Mouse (Mus musculus) natural killer cell, adult 2 months (primary cell): Measurements from ENCODE around the gene Csrnp3.
"Not testable (repeated sequence)": the region's sequence is repeated elsewhere in the genome, so short reads cannot be mapped to it uniquely, and the experiment has no call there.

ENCODE experiments used
- DNase-seq, 2 experiments: peaks; one replicate each; pipeline ENCODE4 v3.0.0; 2022; ENCODE audit warnings: low spot score in 2 of 2

The Csrnp3 gene

DNA sequence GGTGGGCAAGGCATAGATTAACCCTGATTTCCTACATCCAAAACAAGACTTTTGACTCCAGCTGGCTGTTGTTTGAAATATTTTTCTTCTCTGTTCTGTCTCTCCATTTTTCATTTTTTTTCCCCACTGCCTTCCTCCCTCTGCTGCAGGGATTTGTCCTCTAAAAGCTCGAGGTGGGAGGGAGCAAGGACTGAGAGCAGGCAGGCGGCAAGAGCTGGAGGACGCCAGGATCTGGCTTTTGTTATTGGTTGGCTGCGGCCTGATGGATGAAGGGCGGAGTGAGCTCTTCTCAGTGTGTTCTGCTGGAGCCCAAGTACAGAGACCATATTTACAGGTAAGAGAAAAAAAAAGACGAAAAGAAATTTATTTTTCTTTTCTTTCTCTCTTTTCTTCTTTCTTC lies at the start of gene Csrnp3:
Csrnp3 (plus strand) TSS at position 217 of the 400 bp plus-strand sequence.
- no peak for DNase-seq

DNA sequence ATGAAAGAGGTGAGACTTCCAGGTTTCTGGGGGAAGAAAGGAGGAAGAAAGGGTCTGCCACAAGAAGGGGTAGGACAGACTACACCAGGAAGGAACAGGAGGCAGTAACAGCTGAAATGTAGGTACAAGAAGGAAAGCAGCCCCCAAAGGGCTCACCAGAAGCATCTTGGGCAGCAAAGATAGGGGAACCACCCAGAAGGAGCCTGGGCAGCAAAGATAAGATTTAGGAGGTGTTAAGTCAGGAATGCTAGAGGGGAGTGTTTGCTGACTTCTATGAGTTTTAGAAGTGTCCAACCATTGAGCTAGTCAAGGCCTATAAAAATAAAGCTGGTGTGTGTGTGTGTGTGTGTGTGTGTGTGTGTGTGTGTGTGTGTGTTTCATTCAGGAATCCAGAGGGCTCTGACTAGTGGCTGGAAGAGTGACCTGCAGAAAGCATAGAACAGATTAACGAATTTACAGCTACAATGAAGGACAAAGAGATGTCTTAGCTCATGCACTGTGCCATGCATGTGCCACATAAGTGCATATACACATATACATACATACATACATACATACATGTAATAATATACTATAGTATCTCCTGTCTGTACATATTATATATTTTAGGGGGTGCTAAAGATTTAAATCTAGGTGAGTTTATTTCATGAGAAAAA lies 44.4 kb upstream of the Csrnp3 start:
- no peak for DNase-seq

DNA sequence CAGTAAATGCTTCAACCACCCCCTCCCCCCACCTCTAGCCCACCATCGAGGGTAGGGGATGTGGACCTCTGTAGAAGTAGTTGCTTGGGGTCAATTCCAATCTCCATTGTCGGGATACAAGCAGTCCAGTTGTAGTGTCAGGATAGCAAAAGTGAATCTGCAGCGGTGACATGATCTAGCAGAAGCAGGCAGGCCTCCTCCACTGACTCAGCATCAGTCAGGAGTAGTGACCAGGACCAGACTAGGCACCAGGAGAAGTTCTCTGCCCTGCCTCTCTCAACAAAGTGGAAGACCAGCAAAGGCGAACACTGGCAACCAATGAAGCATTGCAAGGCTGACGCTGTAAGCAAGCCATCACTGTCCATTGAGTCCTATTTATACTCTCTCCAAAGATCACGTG lies 39.0 kb upstream of the Csrnp3 start:
- DNase-seq: no peak

DNA sequence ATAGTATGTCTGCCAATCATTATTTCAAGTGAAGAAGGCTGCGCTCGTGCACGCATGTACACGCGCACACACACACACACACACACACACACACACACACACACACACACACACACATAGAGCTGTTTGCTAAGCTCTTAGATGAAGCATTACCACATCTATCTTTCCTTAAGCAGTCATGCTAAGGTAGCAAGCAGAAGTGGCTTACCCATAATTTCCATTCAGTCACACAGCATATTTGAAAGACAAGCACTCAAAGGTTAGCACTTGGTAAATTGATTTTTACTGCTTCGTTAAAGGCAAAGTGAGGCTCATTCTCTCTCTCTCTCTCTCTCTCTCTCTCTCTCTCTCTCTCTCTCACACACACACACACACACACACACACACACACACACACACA lies 34.4 kb upstream of the Csrnp3 start:
- DNase-seq: not testable (repeated sequence)

DNA sequence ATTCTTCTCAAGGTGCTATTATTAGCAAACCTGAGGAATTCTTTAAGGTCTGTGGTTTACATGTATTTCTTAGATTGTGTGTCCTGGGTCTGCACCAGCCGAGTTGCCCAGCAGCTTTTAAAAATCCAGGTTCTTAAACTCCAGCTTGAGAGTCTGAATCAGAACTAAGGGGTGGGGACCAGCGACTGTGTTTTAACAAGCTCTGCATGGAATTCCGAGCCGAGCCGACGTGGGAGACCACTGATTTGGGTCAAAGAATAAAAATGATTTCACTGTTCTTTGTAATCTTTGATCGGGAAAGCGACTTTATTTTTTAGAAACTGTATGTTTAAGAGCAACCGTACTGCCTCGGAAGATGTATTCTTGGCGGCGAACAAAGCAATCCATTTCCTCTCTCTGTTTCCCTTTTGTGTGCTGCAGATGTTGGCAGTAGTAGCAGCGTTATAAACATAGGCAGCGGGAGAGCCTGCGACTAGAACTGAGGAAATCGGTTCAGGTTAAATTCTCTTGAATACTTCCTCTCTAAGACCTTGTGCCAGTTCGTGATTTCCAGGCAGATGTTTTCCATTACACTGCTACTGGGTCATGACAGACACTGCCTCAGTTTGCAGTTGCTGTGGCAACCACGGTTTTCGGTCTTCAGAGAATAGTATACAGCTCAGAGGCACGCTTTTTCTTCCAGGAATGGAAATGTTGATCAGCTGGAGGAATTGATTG lies 27.3 kb upstream of the Csrnp3 start:
- DNase-seq: no peak

DNA sequence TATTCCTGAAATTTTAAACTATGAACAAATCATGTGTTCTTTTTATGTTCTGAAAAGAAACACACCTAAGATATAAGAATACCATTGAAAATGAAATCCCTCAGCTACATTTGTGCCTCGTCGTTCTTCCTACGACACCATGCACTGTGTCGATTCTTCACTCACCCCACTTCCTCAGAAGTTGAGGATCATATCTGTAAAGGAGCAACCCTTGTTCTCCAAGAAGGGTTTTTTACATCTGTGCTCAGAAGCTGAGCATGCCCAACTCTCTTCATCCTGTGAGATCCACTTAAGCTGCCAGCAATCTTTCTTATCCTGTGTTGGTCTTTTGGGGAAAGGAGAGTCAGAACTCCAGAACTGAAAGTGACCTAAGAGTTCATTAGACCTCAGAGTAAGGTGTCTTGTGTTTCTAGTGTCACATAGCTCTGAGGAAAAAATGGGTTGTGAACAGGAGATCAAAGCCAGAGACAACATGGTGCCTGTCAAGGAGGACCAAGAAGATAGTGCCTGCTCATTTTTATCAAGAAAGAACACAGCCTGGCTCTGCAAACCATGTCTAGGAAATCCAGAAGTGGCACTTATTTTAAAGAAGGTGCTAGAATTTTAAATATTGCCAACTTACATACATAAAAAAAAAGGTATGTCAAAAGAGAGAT lies 25.3 kb upstream of the Csrnp3 start:
- DNase-seq: no peak

DNA sequence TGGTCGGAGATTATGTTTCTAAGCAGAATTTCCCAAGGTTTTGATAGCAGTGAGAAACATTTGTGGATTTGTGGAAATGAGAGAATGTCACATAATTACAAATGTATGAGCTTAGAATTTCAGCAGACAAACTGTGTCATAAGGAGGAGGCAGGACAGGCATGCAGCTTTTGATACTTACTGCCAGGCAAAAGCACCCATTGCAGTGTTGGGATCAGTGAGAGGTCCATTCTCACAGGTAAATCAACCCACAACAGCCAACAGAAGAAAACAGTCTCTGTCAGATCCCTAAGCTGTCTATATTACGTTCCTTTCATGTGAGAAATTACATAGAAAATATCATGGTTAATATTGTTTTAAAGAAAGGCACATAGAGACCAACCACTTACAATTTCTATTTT lies 19.3 kb upstream of the Csrnp3 start:
- DNase-seq: no peak

DNA sequence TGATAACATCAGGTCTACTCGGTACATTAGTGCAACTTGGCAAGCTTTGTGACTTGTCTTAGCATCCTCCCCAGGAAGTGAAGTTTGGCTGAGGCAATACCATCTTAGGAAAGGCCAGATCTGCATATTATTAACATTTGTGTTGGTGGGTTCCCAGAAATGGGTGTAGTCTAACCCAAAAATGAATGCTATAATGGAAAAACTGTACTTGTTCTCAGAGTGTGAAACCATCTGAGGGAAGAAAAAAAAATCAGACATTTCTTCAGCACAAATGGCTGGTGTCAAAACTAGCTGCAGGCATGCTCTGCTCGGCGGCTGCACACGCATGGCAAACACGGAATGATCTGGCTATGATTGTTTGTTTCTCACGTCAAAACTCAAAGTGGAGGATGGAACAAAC lies 18.8 kb upstream of the Csrnp3 start:
- no peak for DNase-seq

DNA sequence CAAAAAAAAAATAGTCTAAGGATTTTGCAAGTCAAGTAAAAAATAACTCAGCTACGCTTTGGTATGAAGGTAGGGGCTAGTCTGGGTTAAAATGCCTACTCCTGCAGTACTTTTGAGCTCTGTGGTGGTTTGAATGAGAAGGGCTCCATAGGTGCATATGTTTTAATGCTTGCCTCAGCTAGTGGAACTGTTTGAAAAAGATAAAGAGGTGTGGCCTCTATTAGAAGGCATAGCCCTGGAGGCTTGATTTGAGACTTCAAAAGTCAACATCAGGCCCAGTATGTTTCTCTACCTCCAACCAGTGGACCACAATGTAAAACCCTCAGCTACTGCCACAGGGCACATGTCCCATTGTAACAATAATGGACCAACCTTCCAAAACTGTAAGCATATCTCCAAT lies 16.9 kb upstream of the Csrnp3 start:
- no peak for DNase-seq

DNA sequence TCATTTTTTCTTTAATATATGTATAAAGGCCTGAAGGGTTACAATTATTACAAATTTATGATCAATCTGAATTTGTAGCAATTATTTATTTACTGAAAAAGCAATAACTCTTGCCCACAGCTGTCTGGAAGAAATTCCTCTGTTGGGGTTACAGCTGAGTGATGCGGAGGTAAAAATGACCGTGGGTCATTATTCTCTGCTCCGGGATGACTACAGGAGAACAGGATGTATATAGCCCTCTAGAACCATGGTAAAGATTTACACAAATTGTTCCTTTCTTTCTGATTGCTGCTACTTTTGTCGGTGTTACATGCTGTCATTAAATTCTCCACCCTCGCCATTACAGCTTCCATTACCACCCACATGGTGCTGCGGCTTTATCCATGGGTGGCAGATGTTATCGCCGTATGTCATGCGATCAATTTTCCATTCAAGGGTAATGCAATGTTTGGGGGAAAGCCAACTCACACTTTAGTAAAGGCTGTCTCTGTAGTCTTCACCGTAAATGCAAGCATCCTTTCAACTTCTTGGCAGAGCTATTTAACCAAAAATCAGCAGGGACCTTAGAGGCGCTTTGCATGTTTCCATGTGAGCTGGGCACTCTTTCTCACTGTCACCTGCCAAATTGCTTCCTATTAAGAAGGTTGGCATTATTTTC lies 12.7 kb upstream of the Csrnp3 start:
- DNase-seq: no peak

DNA sequence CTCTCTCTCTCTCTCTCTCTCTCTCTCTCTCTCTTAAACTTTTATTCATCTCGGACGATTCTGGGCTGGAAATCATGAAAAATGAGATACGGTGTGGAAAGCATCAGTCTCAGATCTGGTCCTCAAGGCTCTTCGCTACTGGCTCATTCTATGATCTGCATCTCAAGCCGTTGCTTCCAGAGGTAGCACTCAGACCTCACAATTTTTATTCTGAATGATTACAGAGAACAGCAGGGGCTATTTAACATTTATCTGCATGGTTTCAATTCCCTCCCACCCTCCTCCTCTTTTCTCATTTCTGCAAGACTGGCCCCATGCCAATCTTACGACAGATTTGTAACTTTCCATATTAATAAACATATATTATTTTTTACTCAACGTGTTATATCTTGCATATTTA lies 12.1 kb upstream of the Csrnp3 start:
- no peak for DNase-seq

DNA sequence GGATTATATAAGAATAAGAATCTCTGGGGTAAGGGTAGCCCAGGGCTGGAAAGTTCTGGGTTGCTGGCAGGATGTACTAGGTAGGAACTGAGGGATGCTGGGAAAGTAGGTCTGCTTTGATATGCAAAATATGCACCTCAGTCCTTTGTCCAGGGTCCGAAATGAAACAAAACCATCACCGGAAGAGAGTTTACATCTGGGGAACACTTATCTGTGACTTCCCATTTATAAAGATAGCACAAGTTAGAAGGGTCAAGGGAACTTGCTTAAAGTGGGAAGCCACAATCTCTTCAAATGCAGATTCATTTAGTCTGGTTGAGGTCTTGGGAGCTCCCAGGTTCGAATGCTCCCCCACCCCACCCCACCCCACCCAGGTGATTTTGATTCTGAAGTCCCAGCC lies 4.0 kb upstream of the Csrnp3 start:
- no peak for DNase-seq

DNA sequence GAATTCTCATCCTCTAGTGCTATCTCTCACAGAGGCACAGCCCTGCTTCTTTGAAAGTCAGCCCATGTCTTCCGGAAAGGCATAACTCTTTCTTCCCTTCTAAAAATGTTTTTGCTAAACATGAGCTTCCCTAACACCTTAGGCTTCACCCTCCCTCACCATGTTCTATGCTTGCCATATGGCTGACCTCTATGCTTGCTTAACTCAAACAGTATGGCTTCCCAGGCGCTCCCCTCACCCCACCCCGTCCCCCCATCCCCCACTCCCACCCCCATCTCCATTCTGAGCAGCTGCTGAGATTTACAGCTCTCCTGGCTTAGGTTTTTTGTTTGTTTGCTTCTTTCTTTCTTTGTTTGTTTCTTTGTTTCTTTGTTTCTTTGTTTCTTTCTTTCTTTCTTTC lies 3.2 kb upstream of the Csrnp3 start:
- no peak for DNase-seq

DNA sequence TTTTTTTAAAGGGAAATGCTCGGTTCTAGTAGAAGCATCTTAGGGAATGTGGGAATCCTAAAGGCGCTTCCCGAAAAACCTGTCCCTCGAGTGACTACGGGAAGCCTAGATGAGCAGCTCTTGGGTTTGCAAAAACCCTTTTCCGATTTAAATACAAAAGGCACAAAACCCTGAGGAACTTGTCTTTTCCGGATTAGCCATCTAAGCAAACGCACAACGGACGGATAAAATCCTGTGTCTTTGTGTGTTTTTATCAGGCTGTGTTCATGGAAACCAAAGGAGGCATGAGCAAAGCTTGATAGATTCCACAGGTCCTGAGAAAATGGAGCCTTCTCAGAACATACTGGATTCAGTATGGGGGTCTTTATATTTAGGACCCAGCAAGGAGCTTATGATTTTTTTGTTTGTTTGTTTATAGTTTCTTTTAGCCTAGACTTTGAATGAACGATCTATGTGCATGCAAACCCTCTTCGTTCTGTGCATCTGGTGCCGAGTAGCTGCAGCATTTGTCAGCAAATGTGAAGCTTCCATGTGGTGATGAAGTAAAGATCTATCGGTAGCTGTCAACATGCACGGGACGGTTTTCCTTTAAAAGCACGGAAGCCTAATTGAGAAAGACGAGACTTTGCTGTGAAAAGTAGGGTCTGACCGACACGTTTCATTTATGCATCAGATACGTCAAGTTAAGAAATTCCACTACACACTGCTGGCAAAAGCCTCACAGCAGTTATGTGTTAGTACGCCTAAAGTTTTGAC lies 611 bp downstream of the Csrnp3 start:
- DNase-seq: no peak

DNA sequence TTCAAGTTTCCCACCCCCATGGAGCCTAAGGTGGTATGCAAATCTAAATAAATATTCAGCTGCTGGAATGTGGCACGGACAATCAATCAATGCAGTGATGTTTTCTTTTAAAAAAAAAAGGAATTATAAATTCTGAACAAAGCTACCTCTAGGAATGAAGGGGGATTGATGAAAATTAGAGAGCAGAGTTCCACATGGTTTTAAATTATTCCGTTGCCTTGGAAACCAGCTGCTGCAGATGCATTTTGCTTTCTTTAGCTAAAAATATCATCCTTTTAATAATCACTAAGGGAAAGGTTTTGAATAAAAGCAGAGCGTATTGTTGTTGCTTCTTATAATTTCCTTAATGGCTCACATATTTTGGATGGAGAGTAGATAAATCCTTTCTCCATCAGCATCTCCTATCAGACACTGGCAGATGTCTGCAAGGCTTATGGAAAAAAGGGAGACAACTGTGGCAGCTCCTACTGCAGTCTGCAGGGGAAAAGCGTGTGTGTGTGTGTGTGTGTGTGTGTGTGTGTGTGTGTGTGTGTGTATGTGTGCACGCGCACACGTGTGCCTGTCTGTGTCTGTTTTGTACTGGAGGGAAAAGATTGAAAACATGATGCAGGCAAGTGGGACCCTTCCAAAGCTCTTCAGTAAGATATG lies 2.0 kb downstream of the Csrnp3 start:
- DNase-seq: no peak

DNA sequence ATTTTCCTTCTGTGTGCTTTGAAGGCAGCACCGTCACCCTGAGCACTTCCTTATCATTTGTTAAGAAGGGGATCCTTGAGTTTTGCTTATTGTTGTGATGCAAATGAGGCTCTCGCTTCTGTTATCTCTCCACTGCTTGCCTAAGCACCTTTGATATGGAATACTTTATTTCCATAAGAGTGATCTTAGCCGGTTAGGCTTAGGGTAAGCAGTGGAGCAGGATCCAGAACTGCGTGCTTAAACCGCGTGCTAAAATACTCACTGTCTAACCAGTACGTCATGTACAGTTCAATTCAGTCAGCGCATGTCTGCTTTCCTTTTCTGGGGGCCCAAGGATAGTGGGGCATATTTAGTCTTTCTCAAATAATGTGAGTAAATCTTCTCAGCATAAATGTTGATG lies 3.1 kb downstream of the Csrnp3 start:
- no peak for DNase-seq

DNA sequence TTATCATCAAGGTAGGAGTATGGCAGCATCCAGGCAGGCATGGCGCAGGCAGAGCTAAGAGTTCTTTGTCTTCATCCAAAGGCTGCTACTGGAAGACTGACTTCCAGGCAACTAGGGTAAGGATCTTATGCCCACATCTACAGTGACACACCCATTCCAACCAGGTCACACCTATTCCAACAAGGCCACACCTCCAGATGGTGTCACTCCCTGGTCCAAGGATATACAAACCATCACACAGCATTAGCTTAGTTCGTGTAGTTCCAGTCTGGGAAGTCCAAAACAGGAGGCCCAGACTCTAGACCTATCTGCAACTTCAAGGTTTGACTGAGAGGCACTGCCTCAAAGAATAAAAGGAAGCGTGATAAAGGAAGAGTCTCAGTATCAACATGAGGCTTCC lies 4.7 kb downstream of the Csrnp3 start:
- not testable (repeated sequence) for DNase-seq

DNA sequence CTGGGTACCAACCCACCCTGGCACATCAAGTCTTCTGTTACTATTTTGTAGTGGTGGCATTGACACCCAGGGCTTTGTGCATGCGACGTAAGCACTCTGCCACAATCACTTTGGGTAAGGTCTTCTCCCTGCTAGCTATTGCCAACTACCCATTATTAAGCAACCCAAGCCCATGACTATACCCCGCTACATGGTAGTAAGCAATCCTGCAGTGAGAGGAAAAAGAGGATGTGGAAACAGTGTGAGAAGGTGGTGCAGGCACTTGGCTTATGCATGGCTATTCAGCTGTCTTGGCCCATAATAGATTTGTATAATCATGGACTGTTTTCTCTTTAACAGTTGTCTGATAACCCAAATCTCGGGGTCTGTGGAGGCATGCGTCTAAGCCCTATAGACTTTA lies 11.2 kb downstream of the Csrnp3 start:
- DNase-seq: no peak

DNA sequence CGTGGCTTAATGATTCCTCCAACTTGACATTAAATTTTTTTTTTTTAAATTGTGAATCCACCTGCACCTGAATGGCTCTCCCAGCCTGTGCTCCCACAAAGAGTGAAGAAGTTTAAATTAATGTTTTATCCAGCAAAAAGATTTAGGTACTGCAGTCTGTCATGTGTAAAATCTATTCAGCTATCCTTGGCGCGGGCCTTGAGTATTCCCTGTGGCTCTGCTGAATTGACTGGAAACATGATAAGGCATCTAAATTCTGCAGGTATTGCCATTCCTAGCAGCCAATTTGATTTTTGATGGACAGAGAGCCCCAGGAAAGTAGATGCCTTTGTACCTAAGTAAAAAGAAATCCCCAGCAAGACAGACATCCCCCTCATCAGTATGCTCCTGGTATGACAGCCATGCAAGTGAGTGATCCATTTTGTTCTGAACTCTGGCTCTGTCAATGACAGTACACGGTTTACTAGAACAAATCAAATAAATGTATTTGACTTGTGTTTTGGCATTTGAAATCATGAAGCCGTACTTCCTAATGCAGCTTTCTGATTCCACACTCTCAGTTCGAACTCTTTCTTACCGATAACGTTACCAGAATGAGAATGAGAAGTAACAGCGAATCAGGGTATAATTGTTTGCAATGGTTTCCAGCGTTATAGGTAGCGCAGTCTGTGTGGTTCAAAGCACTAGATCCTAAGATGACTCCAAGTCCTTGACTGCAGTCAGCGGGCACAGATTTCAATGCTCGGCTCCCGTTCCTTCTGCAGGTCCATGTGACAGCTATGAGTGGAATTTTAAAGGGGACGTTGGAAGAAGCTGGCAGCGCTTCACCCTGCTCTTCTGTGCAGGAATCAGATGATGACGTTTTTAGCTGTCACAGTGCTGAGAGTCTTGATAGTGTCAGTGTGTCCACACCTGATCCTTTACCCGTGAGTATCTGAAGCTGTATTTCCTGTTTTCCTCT lies 14.5 kb downstream of the Csrnp3 start:
- no peak for DNase-seq

DNA sequence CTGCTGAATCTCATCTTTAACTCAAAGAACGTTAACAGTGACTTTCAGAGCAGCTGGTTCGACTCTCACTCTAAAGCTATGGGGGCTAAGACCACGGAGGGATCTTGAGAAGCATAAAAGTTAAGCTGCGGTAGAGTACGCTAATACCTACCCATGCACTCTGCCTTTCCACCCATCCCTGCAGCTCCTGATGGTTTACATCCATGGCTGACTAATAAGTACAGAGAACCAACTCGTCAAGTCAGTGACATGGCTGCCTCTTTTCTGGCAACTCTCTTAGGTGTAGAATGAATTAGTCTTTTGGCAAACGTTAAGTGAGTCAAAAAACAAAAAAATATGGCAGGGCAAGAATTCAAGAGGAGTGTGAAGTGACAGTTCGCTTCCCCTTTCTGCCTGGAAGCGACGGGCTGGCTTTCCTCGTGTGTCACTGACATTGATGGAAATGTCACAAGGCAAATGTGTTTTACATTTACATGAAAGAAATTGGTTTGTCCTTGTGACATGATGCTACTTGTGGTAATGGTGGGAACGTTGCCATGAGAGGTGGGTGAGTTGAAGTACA lies 19.3 kb downstream of the Csrnp3 start:
- no peak for DNase-seq
